In genomic region chr14:33446561-33447023, GRCm38 (mm10) we compare ENCODE assay signal across 8 mouse cellular contexts. TPM values are rescaled to one million over a fixed set of nuclear protein-coding genes. Genes with fewer than 3 reads are reported as not detected.
DNase-seq lines count a peak whose midpoint lies in the region; ATAC-seq and TF ChIP-seq lines count a peak whose summit lies in the region.

No protein-coding gene starts in this region.

- peaks cover 12% of the 10 kb centered on the region for H3K4me1 ChIP-seq in heart, embryonic 12.5 days (replicated peaks)
- H3K4me1 ChIP-seq in testis, adult 2 months (ENCODE audit: control insufficient read depth, insufficient read depth, low read length) = peaks cover 5% of the 10 kb centered on the region; the same call in 1 of the 2 replicates
- H3K4me1 ChIP-seq in forebrain, embryonic 14.5 days (ENCODE audit: control insufficient read depth, insufficient read depth, low read length) = peaks cover 12% of the 10 kb centered on the region
- H3K4me1 ChIP-seq in liver, embryonic 13.5 days (replicated peaks) = peaks cover 29% of the 10 kb centered on the region
- H3K4me1 ChIP-seq in stomach, embryonic 15.5 days = 0 out of 2 replicates have a peak, but pooled peaks cover 5% of the 10 kb centered on the region

- WGBS in heart, embryonic 12.5 days = under 1% methylated on average over 60 of the region's 72 CpGs
- under 1% methylated on average over 53 of the region's 72 CpGs for WGBS in forebrain, embryonic 14.5 days
- WGBS in liver, embryonic 13.5 days (ENCODE audit: insufficient replicate concordance) = under 1% methylated on average over 56 of the region's 72 CpGs
- WGBS in stomach, embryonic 15.5 days = under 1% methylated on average over 54 of the region's 72 CpGs

- peak overlapping the region; percentile 96 for H3K9ac ChIP-seq in heart, embryonic 12.5 days
- peak overlapping the region; percentile 94 for H3K9ac ChIP-seq in forebrain, embryonic 14.5 days (ENCODE audit: low read length)
- H3K9ac ChIP-seq in liver, embryonic 13.5 days = peak overlapping the region; percentile 91
- peak overlapping the region; percentile 72 for H3K9ac ChIP-seq in stomach, embryonic 15.5 days

- peaks cover 4% of the 10 kb centered on the region; the same call in 1 of the 2 replicates for H3K27me3 ChIP-seq in heart, embryonic 12.5 days (replicated peaks)
- H3K27me3 ChIP-seq in testis, adult 2 months (ENCODE audit: control insufficient read depth, insufficient read depth, low read length) = no peaks in the 10 kb centered on the region
- H3K27me3 ChIP-seq in forebrain, embryonic 14.5 days (replicated peaks; ENCODE audit: control insufficient read depth, insufficient read depth, low read length) = 0 out of 2 replicates have a peak, but pooled peaks cover 3% of the 10 kb centered on the region
- H3K27me3 ChIP-seq in liver, embryonic 13.5 days = 0 out of 2 replicates have a peak, but pooled peaks cover 4% of the 10 kb centered on the region
- no peaks in the 10 kb centered on the region for H3K27me3 ChIP-seq in stomach, embryonic 15.5 days (replicated peaks)

- H3K27ac ChIP-seq in heart, embryonic 12.5 days (ENCODE audit: poor library complexity, severe bottlenecking) = peak overlapping the region; percentile 93
- H3K27ac ChIP-seq in testis, adult 2 months (ENCODE audit: control insufficient read depth, insufficient read depth, low read depth, low read length) = peak overlapping the region; percentile 98
- H3K27ac ChIP-seq in forebrain, embryonic 14.5 days (ENCODE audit: low read depth, low read length) = peak overlapping the region; percentile 91
- H3K27ac ChIP-seq in liver, embryonic 13.5 days = peak overlapping the region; percentile 87
- H3K27ac ChIP-seq in stomach, embryonic 15.5 days = peak overlapping the region; percentile 86

- no peak for DNase-seq in heart, adult 11 months
- DNase-seq in testis, postnatal 14 days (ENCODE audit: low spot score) = no peak
- DNase-seq in forebrain, embryonic 14.5 days (ENCODE audit: low spot score) = peak; percentile 47
- DNase-seq in liver, embryonic 13.5 days = no peak
- DNase-seq in adrenal gland, postnatal 14 days = no peak

- ATAC-seq in heart, embryonic 12.5 days (ENCODE audit: insufficient number of reproducible peaks, low FRiP score) = peak; percentile 79
- ATAC-seq in forebrain, embryonic 14.5 days = peak; percentile 52
- peak; percentile 19 for ATAC-seq in liver, embryonic 13.5 days (ENCODE audit: low read depth)
- ATAC-seq in stomach, embryonic 15.5 days (ENCODE audit: insufficient read depth, low FRiP score, low read depth) = peak; percentile 28

- H3K9me3 ChIP-seq in heart, embryonic 12.5 days (replicated peaks) = no peaks in the 10 kb centered on the region
- no peaks in the 10 kb centered on the region for H3K9me3 ChIP-seq in forebrain, embryonic 14.5 days (replicated peaks; ENCODE audit: control insufficient read depth, low read length)
- H3K9me3 ChIP-seq in liver, embryonic 13.5 days (replicated peaks) = no peaks in the 10 kb centered on the region
- H3K9me3 ChIP-seq in stomach, embryonic 15.5 days = no peaks in the 10 kb centered on the region

- H3K36me3 ChIP-seq in heart, embryonic 12.5 days = no peaks in the 10 kb centered on the region
- H3K36me3 ChIP-seq in testis, adult 2 months (ENCODE audit: control insufficient read depth, insufficient read depth, low read length) = no peaks in the 10 kb centered on the region
- no peaks in the 10 kb centered on the region for H3K36me3 ChIP-seq in forebrain, embryonic 14.5 days (ENCODE audit: control insufficient read depth, insufficient read depth, low read length)
- H3K36me3 ChIP-seq in liver, embryonic 13.5 days = no peaks in the 10 kb centered on the region
- H3K36me3 ChIP-seq in stomach, embryonic 15.5 days = no peaks in the 10 kb centered on the region

- H3K4me2 ChIP-seq in heart, embryonic 12.5 days = peak overlapping the region; percentile 61
- H3K4me2 ChIP-seq in forebrain, embryonic 14.5 days (ENCODE audit: low read length) = peak overlapping the region; percentile 66
- H3K4me2 ChIP-seq in liver, embryonic 13.5 days = peak overlapping the region; percentile 85
- H3K4me2 ChIP-seq in stomach, embryonic 15.5 days = peak overlapping the region; percentile 55

- no peak for TF ChIP-seq POLR2A in testis, adult 2 months (IDR thresholded peaks at IDR 0.05; ENCODE audit: control insufficient read depth, low read depth, low read length)

- peak overlapping the region; percentile 90 for H3K4me3 ChIP-seq in heart, embryonic 12.5 days
- H3K4me3 ChIP-seq in testis, adult 2 months (ENCODE audit: control insufficient read depth, low read depth, low read length) = peak overlapping the region; percentile 99
- H3K4me3 ChIP-seq in forebrain, embryonic 14.5 days (ENCODE audit: low read depth, low read length) = peak overlapping the region; percentile 71
- H3K4me3 ChIP-seq in liver, embryonic 13.5 days (replicated peaks) = peak overlapping the region; percentile 84
- H3K4me3 ChIP-seq in stomach, embryonic 15.5 days (replicated peaks) = peak overlapping the region; percentile 79

- no peak; the same call in 1 of the 2 replicates for TF ChIP-seq CTCF in testis, adult 2 months (IDR thresholded peaks at IDR 0.05; ENCODE audit: control insufficient read depth, insufficient read depth, insufficient replicate concordance, low read depth, low read length)

RNA-seq across cellular contexts. Expression of gene Mapk8, which starts 0.4 kb away (rescaled TPM):
- polyA plus RNA-seq in heart, embryonic 12.5 days (2016; fragmentation: Nextera tagmentation; extraction: Ambion mirVana) = 12.6 and 13.6 TPM in 2 replicates
- 25.8 and 27.0 TPM in 2 replicates for polyA plus RNA-seq in testis, adult 2 months (2012; rRNA removed)
- 45.7 and 49.9 TPM in 2 replicates for polyA plus RNA-seq in forebrain, embryonic 14.5 days (2014; fragmentation: Nextera tagmentation; extraction: Ambion mirVana)
- 4.4 TPM in 2 replicates for polyA plus RNA-seq in liver, embryonic 13.5 days (2015; fragmentation: Nextera tagmentation; extraction: Ambion mirVana)
- polyA plus RNA-seq in stomach, embryonic 15.5 days (2015; fragmentation: Nextera tagmentation; extraction: Ambion mirVana) = 14.3 and 15.5 TPM in 2 replicates
- total RNA-seq in adrenal gland, postnatal 14 days (2021) = 24.3 and 28.8 TPM in 2 replicates

RNA-seq across cellular contexts. Expression of gene Frmpd2, which starts 24.9 kb away (rescaled TPM):
- polyA plus RNA-seq in heart, embryonic 12.5 days (2016; fragmentation: Nextera tagmentation; extraction: Ambion mirVana) = 0.03 and 0.26 TPM in 2 replicates
- 0.56 and 1.0 TPM in 2 replicates for polyA plus RNA-seq in testis, adult 2 months (2012; rRNA removed)
- 0.03 and 0.07 TPM in 2 replicates for polyA plus RNA-seq in forebrain, embryonic 14.5 days (2014; fragmentation: Nextera tagmentation; extraction: Ambion mirVana)
- not detected in 2 replicates for polyA plus RNA-seq in liver, embryonic 13.5 days (2015; fragmentation: Nextera tagmentation; extraction: Ambion mirVana)
- 0.12 TPM in 1 of 2 replicates, not detected in the other for polyA plus RNA-seq in stomach, embryonic 15.5 days (2015; fragmentation: Nextera tagmentation; extraction: Ambion mirVana)
- not detected in 2 replicates for total RNA-seq in adrenal gland, postnatal 14 days (2021)

Comparison
In these comparisons a context has a peak if more than half of its experiments do, and no peak if none do; other contexts are left out.
1. ATAC-seq: peak in every context shown above with its lines; median percentile 79 in heart, embryonic 12.5 days; 52 in forebrain, embryonic 14.5 days; 28 in stomach, embryonic 15.5 days; 19 in liver, embryonic 13.5 days.